8 mouse cellular contexts compared by ENCODE assay signal in genomic region chr1:69688118-69688517, GRCm38 (mm10). TPM values are rescaled to one million over a fixed set of nuclear protein-coding genes. Genes with fewer than 3 reads are reported as not detected.
DNase-seq lines count a peak whose midpoint lies in the region; ATAC-seq and TF ChIP-seq lines count a peak whose summit lies in the region.

No protein-coding gene starts in this region.

- ATAC-seq in G1E (ENCODE audit: extremely low read depth, insufficient number of reproducible peaks, low FRiP score, poor library complexity, severe bottlenecking), result no peak
- no peak for ATAC-seq in heart, embryonic 12.5 days (ENCODE audit: insufficient number of reproducible peaks, low FRiP score)
- no peak for ATAC-seq in liver, embryonic 13.5 days (ENCODE audit: low read depth)

- peaks cover under 1% of the 10 kb centered on the region for H3K36me3 ChIP-seq in G1E (replicated peaks)
- no peaks in the 10 kb centered on the region for H3K36me3 ChIP-seq in heart, embryonic 12.5 days
- H3K36me3 ChIP-seq in liver, embryonic 13.5 days, result no peaks in the 10 kb centered on the region
- H3K36me3 ChIP-seq in thymus, adult 2 months (ENCODE audit: control insufficient read depth, insufficient read depth, low read length), result no peaks in the 10 kb centered on the region

- H3K27ac ChIP-seq in heart, embryonic 12.5 days (ENCODE audit: poor library complexity, severe bottlenecking), result no peak overlapping the region
- H3K27ac ChIP-seq in liver, embryonic 13.5 days, result no peak overlapping the region
- no peak overlapping the region for H3K27ac ChIP-seq in thymus, adult 2 months (ENCODE audit: control insufficient read depth, insufficient read depth, low read length)

- TF ChIP-seq POLR2A in thymus, adult 2 months (IDR thresholded peaks at IDR 0.05; ENCODE audit: control insufficient read depth, extremely low read depth, insufficient read depth, low read length, poor library complexity), result no peak

- WGBS in heart, embryonic 12.5 days, result 9% methylated on average over 4 of the region's 4 CpGs
- WGBS in liver, embryonic 13.5 days (ENCODE audit: insufficient replicate concordance), result 5% methylated on average over 4 of the region's 4 CpGs
- 4% methylated on average over 4 of the region's 4 CpGs for WGBS in thymus, adult 2 months

- peak overlapping the region; percentile 91 for H3K4me2 ChIP-seq in heart, embryonic 12.5 days
- peak overlapping the region; percentile 94 for H3K4me2 ChIP-seq in liver, embryonic 13.5 days

- peak; percentile 15 for DNase-seq in adrenal gland, postnatal 14 days
- DNase-seq in adrenal gland, postnatal 36 days, result no peak
- no peak for DNase-seq in G1E (ENCODE audit: low spot score)
- no peak for DNase-seq in liver, embryonic 13.5 days
- DNase-seq in T-cell, adult 2 months (ENCODE audit: low spot score), result no peak
- no peak for DNase-seq in thymus, adult 2 months
- DNase-seq in thymus, postnatal 36 days, result no peak

- no peak for TF ChIP-seq CTCF in G1E (IDR thresholded peaks at IDR 0.05; ENCODE audit: low read depth, low read length)
- no peak for TF ChIP-seq CTCF in thymus, adult 2 months (IDR thresholded peaks at IDR 0.05; ENCODE audit: borderline replicate concordance, control insufficient read depth, extremely low read depth, insufficient read depth, low read length, poor library complexity)

- peaks cover 66% of the 10 kb centered on the region for H3K4me1 ChIP-seq in G1E (ENCODE audit: insufficient read depth, low read depth, low read length)
- H3K4me1 ChIP-seq in heart, embryonic 12.5 days (replicated peaks), result peaks cover 6% of the 10 kb centered on the region
- peaks cover 31% of the 10 kb centered on the region for H3K4me1 ChIP-seq in liver, embryonic 13.5 days (replicated peaks)
- peaks cover 3% of the 10 kb centered on the region; the same call in 1 of the 2 replicates for H3K4me1 ChIP-seq in thymus, adult 2 months (replicated peaks; ENCODE audit: control insufficient read depth, insufficient read depth, low read length)

- no peaks in the 10 kb centered on the region for H3K9me3 ChIP-seq in G1E (replicated peaks)
- H3K9me3 ChIP-seq in heart, embryonic 12.5 days (replicated peaks), result no peaks in the 10 kb centered on the region
- H3K9me3 ChIP-seq in liver, embryonic 13.5 days (replicated peaks), result no peaks in the 10 kb centered on the region

- peak overlapping the region; percentile 78 for H3K4me3 ChIP-seq in G1E (ENCODE audit: low read depth, low read length)
- H3K4me3 ChIP-seq in heart, embryonic 12.5 days, result peak overlapping the region; percentile 77
- peak overlapping the region; percentile 79 for H3K4me3 ChIP-seq in liver, embryonic 13.5 days (replicated peaks)
- no peak overlapping the region for H3K4me3 ChIP-seq in thymus, adult 2 months (ENCODE audit: control insufficient read depth, insufficient read depth, low read length)

- H3K9ac ChIP-seq in heart, embryonic 12.5 days, result no peak overlapping the region
- H3K9ac ChIP-seq in liver, embryonic 13.5 days, result no peak overlapping the region; the same call in 1 of the 2 replicates

- no peaks in the 10 kb centered on the region for H3K27me3 ChIP-seq in G1E (ENCODE audit: insufficient read depth, low read length)
- H3K27me3 ChIP-seq in heart, embryonic 12.5 days (replicated peaks), result no peaks in the 10 kb centered on the region
- peaks cover 3% of the 10 kb centered on the region; the same call in 1 of the 2 replicates for H3K27me3 ChIP-seq in liver, embryonic 13.5 days
- H3K27me3 ChIP-seq in thymus, adult 2 months (ENCODE audit: control insufficient read depth, insufficient read depth, low read length), result no peaks in the 10 kb centered on the region

RNA-seq across cellular contexts. Expression of gene Ikzf2, which starts 1.1 kb away (rescaled TPM):
- 9.2 and 12.2 TPM in 2 replicates for total RNA-seq in adrenal gland, postnatal 14 days (2021)
- total RNA-seq in adrenal gland, postnatal 36 days (2021), result 10 to 100 TPM in 1 of 2 experiments, 1 to 10 TPM in 1; 8.9 to 10.5 TPM
- total RNA-seq in G1E (2014; fragmentation: Nextera tagmentation), result 62.7 and 84.3 TPM in 2 replicates
- total RNA-seq in G1E (2017), result 9.6 and 11.4 TPM in 2 replicates
- 1.2 and 2.4 TPM in 2 replicates for polyA plus RNA-seq in G1E (2012)
- 2.6 and 2.9 TPM in 2 replicates for polyA plus RNA-seq in heart, embryonic 12.5 days (2016; fragmentation: Nextera tagmentation; extraction: Ambion mirVana)
- polyA plus RNA-seq in liver, embryonic 13.5 days (2015; fragmentation: Nextera tagmentation; extraction: Ambion mirVana), result 0.69 and 0.82 TPM in 2 replicates
- polyA plus RNA-seq in thymus, adult 2 months (2012; rRNA removed), result 13.6 and 17.8 TPM in 2 replicates
